Mouse (Mus musculus): Measurements from ENCODE around the gene Efna1.
A peak's percentile ranks its signal among the peaks of the same experiment; 100 is the strongest.

GRCm38 (mm10) chr3:89242331-89242895 is 38.5 kb downstream of the Efna1 start:
- TF ChIP-seq CTCF (IDR thresholded peaks at IDR 0.05 in 2 of 3, conservative IDR thresholded peaks at IDR 0.05 in 1 of 3; ENCODE audit: control insufficient read depth in 1 of 3, insufficient read depth in 1 of 3, low read depth in 2 of 3, low read length in 3 of 3, poor library complexity in 1 of 3, severe bottlenecking in 1 of 3) = peak; percentile 76 to 99 (median 94)
- no peak for TF ChIP-seq EP300 (IDR thresholded peaks at IDR 0.05; ENCODE audit: low read depth in 1 of 2, low read length in 2 of 2)
- no peak for TF ChIP-seq MAFK (IDR thresholded peaks at IDR 0.05; ENCODE audit: borderline replicate concordance, low read depth, low read length)
- no peak for TF ChIP-seq GABPA (IDR thresholded peaks at IDR 0.05; ENCODE audit: low read depth, low read length)
- no peak for TF ChIP-seq ZMIZ1 (IDR thresholded peaks at IDR 0.05; ENCODE audit: low read depth, low read length)
- no peak for TF ChIP-seq UBTF (IDR thresholded peaks at IDR 0.05; ENCODE audit: borderline replicate concordance, insufficient read depth, low read depth, low read length)
- TF ChIP-seq BHLHE40 (IDR thresholded peaks at IDR 0.05; ENCODE audit: borderline replicate concordance, low read depth, low read length) = no peak
- peak; percentile 61 for TF ChIP-seq SIN3A (IDR thresholded peaks at IDR 0.05; ENCODE audit: low read length)

Data from MEL (cell line).